Mouse (Mus musculus) cerebellum, adult 2 months (tissue): ENCODE measurements at regions not wholly inside any gene's neighbourhood (a gene's known extent, or its start where the extent isn't known, plus 50 kb on each side); places are given as distances from the start of the nearest gene placed in this dataset.

Experiments
- CTCF ChIP-seq: fragments of 200-500 bp; IDR thresholded peaks from 2 replicates; pipeline ENCODE4 v1.5.1; 2011; ENCODE audit warnings: low read depth, mild to moderate bottlenecking, control low read depth, low read length, moderate library complexity, borderline replicate concordance; ENCODE audit not compliant: insufficient read depth
- POLR2A ChIP-seq: fragments of 200-500 bp; IDR thresholded peaks from 2 replicates; pipeline ENCODE4 v1.6.1; 2011; ENCODE audit warnings: low read length, control low read depth, borderline replicate concordance; ENCODE audit not compliant: insufficient read depth

GRCm38 (mm10) chr15:61454350-61454671, 531.5 kb upstream of the A1bg start:
- TF ChIP-seq CTCF (no peak), POLR2A (no peak)
